In the genomic region with DNA sequence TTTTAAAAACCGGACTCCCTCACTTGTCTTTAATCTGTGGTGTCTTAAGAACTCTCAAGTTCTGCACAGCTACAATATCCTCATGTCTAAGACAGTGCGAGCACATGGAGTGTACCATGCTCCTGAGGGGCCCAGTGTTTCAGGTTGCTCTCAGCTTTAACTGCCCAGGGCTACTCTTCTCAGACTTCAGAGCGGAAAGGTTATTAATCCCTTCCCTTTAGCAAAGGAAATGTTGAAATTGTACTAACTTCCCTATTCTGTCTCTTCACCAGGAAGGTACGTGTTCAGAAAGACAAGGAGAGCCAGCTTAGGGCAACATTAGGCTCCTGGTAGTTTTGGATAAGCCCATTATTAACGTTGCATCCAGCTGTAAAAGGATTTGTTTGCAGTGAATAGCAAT, we compare ENCODE assay signal across 23 mouse cellular contexts. TPM values are rescaled to one million over a fixed set of nuclear protein-coding genes. Genes with fewer than 3 reads are reported as not detected.
"Had no signal": no experiment of that assay in that cellular context is flagged by ENCODE, and none has a peak within 500 bp of the region (broad histone marks: within the 10 kb centered on the region; RNA-seq: fewer than 3 reads in every experiment).

No protein-coding gene starts in this region.

- DNase-seq: gastrocnemius, adult 2 months; gastrocnemius, postnatal 10 days; gastrocnemius, postnatal 25 days; heart, adult 11 months; heart, adult 2 months; heart, postnatal 14 days; heart, postnatal 36 days; kidney, adult 11 months; kidney, adult 2 months; kidney, adult 9 months; kidney, postnatal 14 days; kidney, postnatal 36 days; layer of hippocampus, adult 9-11 months; layer of hippocampus, postnatal 36 days; left cerebral cortex, postnatal 4 days had no signal

- ATAC-seq: hindbrain, postnatal 0 days; intestine, embryonic 16.5 days had no signal

RNA-seq across cellular contexts. Expression of a gene that starts 43.0 kb away (rescaled TPM):
- total RNA-seq: gastrocnemius, adult 2 months; gastrocnemius, postnatal 10 days; gastrocnemius, postnatal 25 days; gastrocnemius, postnatal 4 days; heart, adult 2 months; heart, postnatal 14 days; heart, postnatal 36 days; hindbrain, postnatal 0 days; layer of hippocampus, adult 18-20 months; layer of hippocampus, adult 8-10 months; layer of hippocampus, postnatal 14 days; layer of hippocampus, postnatal 36 days; left cerebral cortex, postnatal 25 days; left cerebral cortex, postnatal 4 days; liver, adult 2 months had no signal
